8 mouse cellular contexts compared by ENCODE assay signal in the genomic region with DNA sequence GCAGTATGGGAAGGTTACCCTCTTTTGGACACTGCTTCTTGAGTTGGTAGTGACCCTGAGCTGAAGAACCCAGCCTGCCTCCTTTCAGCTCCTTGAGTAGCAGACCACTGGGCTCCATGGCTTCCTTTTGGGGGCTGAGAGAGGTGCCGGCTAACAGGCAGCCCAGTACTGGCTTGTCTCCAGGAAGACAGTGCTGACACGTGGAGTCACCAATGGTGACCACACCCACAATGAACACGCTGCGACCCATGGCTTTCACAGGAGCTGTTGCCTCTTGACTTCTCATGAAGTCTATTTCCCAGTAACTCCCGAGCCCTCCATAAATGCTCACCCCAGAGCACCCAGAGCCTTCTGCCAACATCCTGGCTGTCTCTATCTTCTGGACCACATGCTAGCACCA. TPM values are rescaled to one million over a fixed set of nuclear protein-coding genes. Genes with fewer than 3 reads are reported as not detected.
DNase-seq lines count a peak whose midpoint lies in the region; ATAC-seq and TF ChIP-seq lines count a peak whose summit lies in the region.

No protein-coding gene starts in this region.

- H3K4me1 ChIP-seq in kidney, postnatal 0 days (replicated peaks; ENCODE audit: insufficient read depth, low read length) = no peaks in the 10 kb centered on the region
- H3K4me1 ChIP-seq in neural tube, embryonic 15.5 days = no peaks in the 10 kb centered on the region

- H3K4me2 ChIP-seq in kidney, postnatal 0 days (ENCODE audit: low read length) = peak overlapping the region; percentile 53
- peak overlapping the region; percentile 47 for H3K4me2 ChIP-seq in neural tube, embryonic 15.5 days

- DNase-seq in kidney, postnatal 0 days (ENCODE audit: low spot score) = no peak
- no peak for DNase-seq in kidney, adult 18-20 months
- DNase-seq in c-Kit-positive CD71-positive TER-119-negative erythroid progenitor cells, embryonic 14.5 days (ENCODE audit: low read depth) = peak; percentile 16
- DNase-seq in induced T-regulatory cell, adult 2 months (ENCODE audit: low read depth) = peak; percentile 48
- DNase-seq in layer of hippocampus, adult 8-10 months (ENCODE audit: low spot score in 2 of 2) = no peak
- no peak for DNase-seq in ovary, postnatal 36 days (ENCODE audit: low spot score)
- no peak for DNase-seq in urinary bladder, adult 2 months (ENCODE audit: low spot score)

- H3K27me3 ChIP-seq in kidney, postnatal 0 days (ENCODE audit: insufficient read depth, low read length) = no peaks in the 10 kb centered on the region
- H3K27me3 ChIP-seq in neural tube, embryonic 15.5 days (replicated peaks) = no peaks in the 10 kb centered on the region

- H3K9me3 ChIP-seq in kidney, postnatal 0 days (replicated peaks; ENCODE audit: low read length) = no peaks in the 10 kb centered on the region
- H3K9me3 ChIP-seq in neural tube, embryonic 15.5 days (replicated peaks) = no peaks in the 10 kb centered on the region

- no peaks in the 10 kb centered on the region for H3K36me3 ChIP-seq in kidney, postnatal 0 days (ENCODE audit: insufficient read depth, low read length)
- H3K36me3 ChIP-seq in neural tube, embryonic 15.5 days = no peaks in the 10 kb centered on the region

- H3K27ac ChIP-seq in kidney, postnatal 0 days = no peak overlapping the region
- no peak overlapping the region for H3K27ac ChIP-seq in neural tube, embryonic 15.5 days (replicated peaks)

- no peak overlapping the region for H3K4me3 ChIP-seq in kidney, postnatal 0 days (replicated peaks; ENCODE audit: low read depth, low read length)
- H3K4me3 ChIP-seq in neural tube, embryonic 15.5 days (replicated peaks) = no peak overlapping the region

- WGBS in kidney, postnatal 0 days = 56% methylated on average over 5 of the region's 5 CpGs
- 79% methylated on average over 5 of the region's 5 CpGs for WGBS in neural tube, embryonic 15.5 days

- H3K9ac ChIP-seq in kidney, postnatal 0 days (ENCODE audit: low read depth, low read length) = no peak overlapping the region
- H3K9ac ChIP-seq in neural tube, embryonic 15.5 days (replicated peaks) = no peak overlapping the region

- TF ChIP-seq CTCF in kidney, postnatal 0 days (IDR thresholded peaks at IDR 0.05; ENCODE audit: low read depth) = no peak

- no peak for ATAC-seq in kidney, postnatal 0 days (replicated peaks; ENCODE audit: low FRiP score, low read depth)
- ATAC-seq in neural tube, embryonic 15.5 days (ENCODE audit: low FRiP score) = no peak

RNA-seq across cellular contexts. Expression of a gene that starts 6.5 kb away (rescaled TPM):
- 0.21 and 0.27 TPM in 2 replicates for polyA plus RNA-seq in kidney, postnatal 0 days (2015; fragmentation: Nextera tagmentation; extraction: Ambion mirVana)
- 0.42 and 2.1 TPM in 2 replicates for polyA plus RNA-seq in neural tube, embryonic 15.5 days (2015; fragmentation: Nextera tagmentation; extraction: Ambion mirVana)
- 1 to 10 TPM in 3 of 4 experiments, under 1 TPM in 1; 0.87 to 1.6 (median 1.2) TPM for total RNA-seq in layer of hippocampus, adult 8-10 months (2022)
- 0.66 and 1.5 TPM in 2 replicates for polyA plus RNA-seq in urinary bladder, adult 2 months (2012; rRNA removed)

Comparison
In these comparisons a context has a peak if more than half of its experiments do, and no peak if none do; other contexts are left out.
1. DNase-seq: peak in c-Kit-positive CD71-positive TER-119-negative erythroid progenitor cells, embryonic 14.5 days (single experiment) and induced T-regulatory cell, adult 2 months (single experiment); none in kidney, postnatal 0 days (single experiment), kidney, adult 18-20 months (single experiment), layer of hippocampus, adult 8-10 months (0 of 2), ovary, postnatal 36 days (single experiment) and urinary bladder, adult 2 months (single experiment).